Mouse (Mus musculus) thymus, postnatal 0 days (tissue): ENCODE measurements at regions not wholly inside any gene's neighbourhood (a gene's known extent, or its start where the extent isn't known, plus 50 kb on each side); places are given as distances from the start of the nearest gene placed in this dataset.
A peak's percentile ranks its signal among the peaks of the same experiment; 100 is the strongest.

ENCODE experiments used
- DNase-seq: peaks from one replicate; pipeline ENCODE4 v3.0.0-alpha.2; 2015; ENCODE audit warnings: low spot score

GRCm38 (mm10) chr9:63087195-63087594 lies 61.6 kb downstream of the Skor1 start:
- DNase-seq = no peak

DNA sequence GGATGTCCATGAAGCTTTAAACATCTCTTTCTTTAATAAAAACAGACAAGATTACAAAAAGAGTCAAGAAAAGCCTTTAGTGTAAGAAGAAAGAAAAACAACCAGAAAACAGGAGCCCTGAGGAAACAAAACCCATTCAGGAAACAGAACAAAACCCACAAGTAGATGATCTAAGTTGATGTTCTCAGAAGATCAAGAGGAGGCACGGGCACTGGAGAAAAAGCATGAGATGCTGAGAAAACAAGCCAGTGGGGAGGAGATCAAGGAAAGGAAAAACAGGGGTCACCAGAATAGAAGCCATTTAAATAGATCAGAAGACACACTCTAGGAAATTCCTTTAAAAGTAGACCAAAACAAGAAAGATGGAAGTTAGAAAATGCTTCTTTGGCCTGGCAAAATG lies 62.1 kb downstream of the Skor1 start:
- no peak for DNase-seq

DNA sequence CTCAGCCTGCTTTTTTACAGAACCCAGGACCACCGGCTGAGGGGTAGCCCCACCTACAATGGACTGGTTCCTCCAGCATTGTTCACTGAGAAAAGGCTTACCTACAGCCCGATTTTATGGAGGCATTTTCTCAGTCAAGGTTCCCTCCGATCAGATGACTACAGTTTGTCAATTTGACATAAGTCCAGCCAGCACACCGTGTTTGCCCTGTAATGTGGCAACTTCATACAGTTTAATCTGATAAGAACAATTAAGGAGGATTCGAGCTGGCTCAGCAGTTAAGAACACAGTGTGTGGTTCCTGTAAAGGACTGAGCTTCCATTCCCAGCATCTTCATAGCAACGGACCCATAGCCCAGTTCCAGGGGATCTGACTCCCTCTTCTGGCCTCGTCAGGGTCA lies 65.9 kb downstream of the Skor1 start:
- no peak for DNase-seq

DNA sequence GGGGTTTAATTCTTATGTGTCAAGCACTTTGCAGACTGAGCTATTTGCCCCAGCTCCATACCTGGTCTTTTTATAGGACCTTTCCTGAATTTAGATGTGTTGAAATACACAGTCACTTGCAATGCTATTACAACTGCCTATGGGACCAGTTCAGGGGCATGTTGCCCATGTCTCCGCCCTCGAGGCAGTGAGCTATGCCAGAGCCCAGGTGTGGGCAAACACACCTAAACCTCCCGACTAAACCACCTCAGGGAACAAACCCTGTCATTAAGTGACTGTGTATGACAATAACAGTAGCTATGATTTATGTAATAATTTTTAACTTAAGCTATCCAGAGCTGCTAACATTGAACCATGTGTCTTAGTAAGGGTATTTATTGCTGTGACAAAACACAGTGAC lies 66.5 kb downstream of the Skor1 start:
- DNase-seq = no peak

- no peak for DNase-seq
These were observed 68.4 kb downstream of the Skor1 start for GRCm38 (mm10) chr9:63080406-63080805.

DNA sequence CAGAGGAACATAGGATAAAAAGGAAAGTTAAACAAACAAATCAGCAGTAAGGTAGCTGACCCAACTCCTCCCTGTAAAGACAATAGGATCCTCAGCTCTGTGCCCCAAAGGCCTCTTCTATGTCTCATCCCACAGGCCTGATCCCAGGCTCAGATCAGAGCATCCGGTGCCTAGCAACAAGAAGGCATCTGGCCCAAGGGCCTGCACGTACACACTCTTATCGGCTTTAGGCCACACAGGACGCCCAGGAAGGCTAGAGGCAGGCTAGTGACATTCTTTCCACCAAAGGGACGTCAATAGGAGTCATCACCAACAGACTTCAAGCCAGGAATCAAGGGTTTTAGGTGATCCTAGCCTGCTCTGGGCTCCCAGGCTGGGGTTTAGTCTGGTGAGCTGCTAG lies 73.5 kb downstream of the Skor1 start:
- DNase-seq = no peak

DNA sequence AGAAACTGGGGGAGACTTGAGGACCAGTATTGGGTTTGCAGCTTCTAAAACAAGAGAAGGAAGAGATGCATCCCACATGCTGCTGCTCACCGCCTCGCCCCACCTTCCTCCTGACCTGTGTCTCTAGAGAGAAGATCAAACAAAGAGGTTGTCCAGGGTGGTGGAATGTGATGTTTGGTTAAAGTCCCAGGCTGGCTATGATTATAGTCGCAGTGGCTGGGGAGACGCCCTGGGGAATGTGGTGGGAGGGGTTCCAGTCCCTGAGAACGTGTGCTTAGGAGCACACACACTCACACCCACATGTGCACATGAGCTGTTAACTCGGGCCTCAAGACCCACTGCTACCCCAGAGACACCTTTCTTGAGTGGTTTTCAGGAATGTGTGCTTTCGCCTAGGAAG lies 74.0 kb downstream of the Skor1 start:
- DNase-seq = no peak

GRCm38 (mm10) chr9:63074023-63074750 lies 74.6 kb downstream of the Skor1 start:
- DNase-seq = no peak

DNA sequence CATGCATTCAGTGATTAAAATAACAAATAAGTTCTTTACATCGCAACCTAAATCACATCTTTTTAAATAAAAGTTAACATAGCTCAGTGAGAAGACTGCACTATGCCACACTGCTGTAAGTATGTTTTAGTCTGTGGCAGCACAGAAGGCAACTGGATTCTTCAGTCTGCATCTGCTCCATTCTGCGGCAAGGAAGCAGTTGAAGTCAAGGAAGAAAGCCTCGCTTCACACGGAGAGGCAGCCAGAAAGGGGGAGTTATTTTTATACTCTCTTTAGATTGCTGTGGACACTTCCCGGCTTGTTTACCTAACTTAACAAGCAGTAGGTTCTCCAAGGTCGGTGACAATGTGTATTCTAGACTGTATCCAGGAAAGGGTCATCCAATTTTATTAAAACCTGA lies 77.7 kb downstream of the Skor1 start:
- no peak for DNase-seq

- no peak for DNase-seq
These were observed 78.8 kb downstream of the Skor1 start for GRCm38 (mm10) chr9:63069919-63070318.

- no peak for DNase-seq
These were observed 79.3 kb upstream of the Pias1 start for GRCm38 (mm10) chr9:63067054-63067406.

DNA sequence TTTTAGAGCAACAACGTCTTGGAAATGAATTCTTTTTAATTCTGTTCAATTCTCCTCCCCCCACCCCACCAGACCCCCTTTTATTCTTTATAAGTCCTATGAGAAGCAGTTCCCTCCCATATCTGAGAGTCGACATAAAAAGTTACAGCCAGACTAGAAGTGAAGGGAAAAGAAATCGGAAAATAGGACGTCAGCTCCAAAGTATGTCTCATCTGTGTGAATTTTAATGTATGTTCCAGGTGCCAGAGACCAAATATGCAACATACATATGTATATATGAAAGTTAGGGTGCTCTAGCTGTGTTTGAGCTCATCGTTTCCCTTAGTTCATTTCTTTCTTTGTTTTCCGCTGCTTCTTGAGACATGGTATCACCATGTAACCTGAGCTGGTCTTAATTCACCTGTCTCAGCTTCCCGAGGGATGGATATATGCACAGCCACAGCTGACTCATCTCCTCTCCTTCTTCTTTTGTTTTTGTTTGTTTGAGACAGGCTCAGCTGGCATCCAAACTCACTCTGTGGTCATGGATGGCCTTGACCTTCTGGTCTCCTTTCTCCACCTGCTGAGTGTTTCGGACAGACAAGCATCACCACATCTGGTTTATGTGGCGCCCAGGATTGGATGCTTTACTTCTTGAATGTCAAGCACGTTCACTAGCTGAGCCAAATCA lies 78.8 kb upstream of the Pias1 start:
- no peak for DNase-seq

DNA sequence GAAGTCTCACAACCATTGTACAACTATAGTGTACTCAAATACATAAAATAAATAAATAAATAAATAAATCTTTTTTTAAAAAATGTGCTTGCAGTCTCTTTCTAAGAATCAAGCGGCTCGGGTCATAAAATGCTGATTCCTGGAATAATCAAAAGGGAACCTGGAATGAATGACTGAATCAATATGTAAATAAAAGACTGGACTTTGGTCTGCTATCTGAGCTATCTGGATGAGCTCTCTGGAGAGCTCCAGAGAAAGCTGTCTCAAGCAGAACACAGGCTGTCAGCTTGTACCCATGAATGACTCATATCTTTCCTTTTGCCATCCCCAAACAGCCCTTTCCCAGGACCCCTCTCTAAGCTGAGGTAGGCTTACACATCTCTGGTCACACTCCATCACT lies 75.8 kb upstream of the Pias1 start:
- DNase-seq = no peak

- no peak for DNase-seq
These were observed 73.0 kb upstream of the Pias1 start for GRCm38 (mm10) chr9:63060740-63061139.

DNA sequence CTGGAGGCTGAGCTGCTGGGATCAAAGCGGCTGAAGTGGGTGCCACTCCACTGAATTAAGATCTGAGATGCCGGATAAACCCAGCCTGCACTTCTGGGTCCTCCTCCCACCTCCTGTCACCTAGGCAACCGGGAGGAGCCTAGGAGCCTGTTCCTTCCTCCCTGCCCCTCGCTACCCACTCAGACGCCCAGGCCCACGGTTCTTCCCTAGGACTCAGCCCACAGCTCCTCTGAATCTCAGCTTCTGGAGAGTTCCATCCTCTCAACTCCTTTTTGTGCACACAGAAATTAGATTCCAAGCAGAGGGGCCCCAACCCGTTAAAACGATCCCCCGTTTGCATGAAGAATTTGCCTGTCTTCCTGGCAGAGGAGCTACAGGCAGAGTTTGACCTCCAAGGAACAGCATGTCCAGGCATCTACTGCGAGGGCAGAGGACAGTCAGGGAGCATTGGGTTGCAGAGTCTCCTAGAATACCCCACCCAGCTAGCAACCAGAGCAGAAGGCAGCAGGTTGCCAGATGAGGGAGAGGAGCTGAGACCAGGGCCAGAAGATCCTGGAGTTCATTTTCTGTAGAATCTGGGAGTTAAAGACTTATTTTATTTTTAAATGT lies 71.6 kb upstream of the Pias1 start:
- peak; percentile 7 for DNase-seq

DNA sequence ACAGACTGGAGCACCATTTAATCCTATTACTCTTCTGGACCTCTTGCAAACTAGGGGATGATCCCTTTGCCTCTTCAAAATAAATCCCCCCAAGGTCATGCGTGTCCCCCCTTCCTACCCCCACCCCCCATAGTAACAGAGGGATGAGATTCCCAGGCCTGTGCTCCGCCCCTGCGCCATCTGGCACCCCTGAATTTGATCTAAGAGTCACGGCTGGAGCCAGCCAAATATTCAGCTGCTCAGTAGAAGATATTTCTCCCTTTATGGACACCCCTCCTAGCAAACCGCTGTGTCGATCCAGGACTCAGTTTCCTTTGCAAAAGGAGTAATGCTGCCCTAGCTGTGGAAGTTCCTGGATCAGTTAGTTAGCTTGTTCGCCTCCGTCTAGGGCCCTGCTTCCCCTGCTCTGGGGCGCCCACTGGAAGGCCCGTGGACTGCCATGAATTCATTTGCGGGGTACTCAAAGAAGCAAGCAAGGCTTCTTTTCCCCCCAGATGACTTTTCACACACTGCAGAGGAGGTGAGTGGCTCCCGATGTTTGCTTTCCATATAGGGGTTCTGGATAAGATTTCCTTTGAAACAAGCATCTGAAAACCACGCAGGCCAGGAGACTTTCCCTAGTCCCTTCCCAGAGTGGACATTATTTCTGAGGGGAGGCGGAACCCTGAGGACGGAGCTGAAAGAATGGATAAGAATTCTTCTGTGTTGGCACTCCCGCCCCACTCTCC lies 70.9 kb upstream of the Pias1 start:
- DNase-seq = no peak

DNA sequence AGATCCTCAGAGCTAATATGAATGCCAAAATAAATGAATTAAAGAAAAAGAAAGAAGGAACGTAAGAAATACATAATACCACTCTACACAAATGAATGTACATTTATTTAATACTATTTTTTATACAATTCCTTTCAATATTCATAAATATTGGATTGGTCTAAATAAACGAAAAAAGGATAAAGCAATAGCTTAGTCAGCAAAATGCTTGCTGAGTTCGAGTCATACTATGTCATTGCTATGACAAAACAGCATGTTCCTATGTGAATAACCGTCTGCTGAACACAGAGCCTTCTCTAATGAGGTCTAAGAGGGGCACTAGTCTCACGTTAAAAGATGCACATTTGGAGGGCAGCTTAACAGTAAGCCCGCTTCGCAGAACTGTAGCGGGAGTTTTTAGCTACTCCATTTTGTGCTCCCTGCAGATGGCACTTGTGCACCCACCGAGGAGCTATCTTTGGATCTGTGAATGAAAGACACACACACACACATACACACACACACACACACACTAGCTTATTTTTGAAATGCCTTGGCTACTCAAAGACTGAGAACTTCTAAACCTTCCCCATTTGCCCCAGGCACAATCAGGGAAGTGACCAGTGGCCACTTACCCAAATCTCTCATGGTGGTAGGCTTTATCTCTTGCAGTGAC lies 69.1 kb upstream of the Pias1 start:
- no peak for DNase-seq

- no peak for DNase-seq
These were observed 64.5 kb upstream of the Pias1 start for GRCm38 (mm10) chr9:63052181-63052580.

- no peak for DNase-seq
These were observed 63.9 kb upstream of the Pias1 start for GRCm38 (mm10) chr9:63051631-63052030.

- DNase-seq = no peak
These were observed 61.6 kb upstream of the Pias1 start for GRCm38 (mm10) chr9:63049290-63049689.

DNA sequence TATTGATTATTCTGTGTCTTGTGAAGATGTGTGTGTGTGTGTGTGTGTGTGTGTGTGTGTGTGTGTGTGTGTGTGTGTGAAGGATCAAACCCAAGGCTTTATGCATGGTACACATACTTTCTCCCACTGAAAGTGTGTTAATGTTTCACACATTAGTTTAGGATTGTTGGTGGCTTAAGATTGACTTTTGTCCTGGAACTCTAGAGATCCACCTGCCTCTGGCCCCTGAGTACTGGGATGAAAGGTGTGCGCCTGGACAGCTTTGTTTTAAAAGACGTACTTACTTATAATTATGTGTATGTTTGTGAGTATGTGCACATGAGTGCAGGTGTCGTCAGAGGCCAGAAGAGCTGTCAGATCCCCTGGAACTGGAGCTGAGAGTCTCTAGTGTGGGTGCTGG lies 59.3 kb upstream of the Pias1 start:
- no peak for DNase-seq

GRCm38 (mm10) chr9:63045531-63045930 lies 57.8 kb upstream of the Pias1 start:
- DNase-seq = no peak
